Mouse (Mus musculus) embryonic fibroblast, embryonic 13.5 days (primary cell): ENCODE results near the gene Nos1.

Experiments
- CTCF ChIP-seq: IDR thresholded peaks from 2 replicates; pipeline ENCODE4 v1.5.1; 2011; ENCODE audit warnings: mild to moderate bottlenecking, control low read depth, low read length, moderate library complexity, borderline replicate concordance; ENCODE audit not compliant: insufficient read depth
- POLR2A ChIP-seq: IDR thresholded peaks from 2 replicates; pipeline ENCODE4 v1.6.1; 2011; ENCODE audit warnings: low read depth, mild to moderate bottlenecking, control low read depth, low read length, moderate library complexity

DNA sequence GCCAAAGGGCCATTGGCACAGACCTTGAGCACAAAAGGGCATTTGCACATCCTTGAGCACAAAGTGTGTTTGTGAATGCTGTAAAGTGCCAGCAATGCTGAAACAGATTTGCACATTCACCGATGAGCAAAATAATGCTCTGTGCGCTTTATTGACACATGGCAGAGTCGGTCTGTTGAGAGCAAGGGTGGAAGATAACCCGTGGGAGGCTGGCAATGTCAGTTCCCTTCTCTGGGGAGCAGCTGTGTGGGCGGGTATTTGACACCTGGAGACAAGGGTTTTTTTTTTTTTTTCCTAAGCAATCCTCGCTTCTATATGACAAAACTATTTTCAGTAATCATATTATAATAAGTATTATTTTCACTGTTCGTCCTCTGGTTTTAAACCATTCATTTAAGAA, 22.7 kb downstream of the Nos1 start:
- TF ChIP-seq CTCF (no peak), POLR2A (no peak)
